Mouse (Mus musculus) liver, embryonic 16.5 days (tissue): Measurements from ENCODE around the gene Frat1. TPM values are rescaled to one million over a fixed set of nuclear protein-coding genes. Genes with fewer than 3 reads are reported as not detected.
A peak's percentile ranks its signal among the peaks of the same experiment; 100 is the strongest.
"Not testable (repeated sequence)": the region's sequence is repeated elsewhere in the genome, so short reads cannot be mapped to it uniquely, and the experiment has no call there.

Source experiments
- ATAC-seq: fragments of 200-750 bp; cut with Nextera tagmentation; 2 replicates; pipeline ENCODE4 v1.8.0; 2017; ENCODE audit warnings: low read depth, mild to moderate bottlenecking, moderate number of reproducible peaks, moderate library complexity
- H3K27ac ChIP-seq: fragments of 300-500 bp; sonication (generic); 2 replicates; pipeline ENCODE4 v1.5.1; 2014; ENCODE audit warnings: mild to moderate bottlenecking, low read length
- H3K27me3 ChIP-seq: fragments of 300-500 bp; sonication (generic); 2 replicates; pipeline ENCODE4 v1.6.1; 2014; ENCODE audit warnings: low read depth, low read length, mixed read lengths; ENCODE audit not compliant: control insufficient read depth, insufficient read depth
- H3K36me3 ChIP-seq: fragments of 300-500 bp; sonication (generic); 2 replicates; pipeline ENCODE4 v1.6.1; 2014; ENCODE audit warnings: mild to moderate bottlenecking; ENCODE audit not compliant: control insufficient read depth, insufficient read depth
- H3K4me1 ChIP-seq: fragments of 300-500 bp; sonication (generic); 2 replicates; pipeline ENCODE4 v1.6.1; 2014; ENCODE audit warnings: low read depth, low read length, mixed read lengths; ENCODE audit not compliant: control insufficient read depth
- H3K4me2 ChIP-seq: fragments of 300-500 bp; sonication (generic); 2 replicates; pipeline ENCODE4 v1.6.1; 2014; ENCODE audit warnings: low read depth, low read length, mixed read lengths
- H3K4me3 ChIP-seq: fragments of 300-500 bp; sonication (generic); 2 replicates; pipeline ENCODE4 v1.5.1; 2014; ENCODE audit warnings: low read depth, mild to moderate bottlenecking, low read length
- H3K9ac ChIP-seq: fragments of 300-500 bp; sonication (generic); 2 replicates; pipeline ENCODE4 v1.6.1; 2014; ENCODE audit warnings: low read depth, low read length
- H3K9me3 ChIP-seq: fragments of 300-500 bp; sonication (generic); replicated peaks from 2 replicates; pipeline ENCODE4 v1.6.1; 2016; ENCODE audit warnings: low read length; ENCODE audit not compliant: control insufficient read depth
- WGBS: fragments of 180-500 bp; shearing (Covaris S2); extraction: QIAGEN DNeasy Blood & Tissue Kit; methylation state at CpG from one replicate; pipeline ENCODE4 v1.1.7; 2014; ENCODE audit not compliant: insufficient replicate concordance; 5-methylcytosine and 5-hydroxymethylcytosine counted together
- polyA plus RNA-seq: library from polyadenylated mRNA; unstranded; fragments of >200 nt; fragmentation: Nextera tagmentation; extraction: Ambion mirVana; gene quantifications from 2 replicates; pipeline ENCODE4 v1.2.1, GENCODE M21; 2015

Frat1 gene
- polyA plus RNA-seq, 1 experiment from 2014 or later = 8.3 TPM

- no peaks in the 10 kb centered on the region for H3K36me3 ChIP-seq
- no peak for ATAC-seq
- no peaks in the 10 kb centered on the region; the same call in 1 of the 2 replicates for H3K9me3 ChIP-seq
- 24% methylated on average over 4 of the region's 4 CpGs for WGBS
- H3K4me1 ChIP-seq = peaks cover 18% of the 10 kb centered on the region
- no peaks in the 10 kb centered on the region for H3K27me3 ChIP-seq
- no peak overlapping the region for H3K9ac ChIP-seq
- H3K4me3 ChIP-seq = no peak overlapping the region
- H3K27ac ChIP-seq = no peak overlapping the region
- H3K4me2 ChIP-seq = no peak overlapping the region
Observed at GRCm38 (mm10) chr19:41852423-41852822, 22.7 kb downstream of the Frat1 start.

- H3K9ac ChIP-seq = no peak overlapping the region
- no peak overlapping the region for H3K4me2 ChIP-seq
- 23% methylated on average over 5 of the region's 5 CpGs for WGBS
- ATAC-seq = peak; percentile 47
- no peak overlapping the region for H3K27ac ChIP-seq
- H3K36me3 ChIP-seq = no peaks in the 10 kb centered on the region
- H3K4me3 ChIP-seq = no peak overlapping the region
- no peaks in the 10 kb centered on the region; the same call in 1 of the 2 replicates for H3K9me3 ChIP-seq
- no peaks in the 10 kb centered on the region for H3K27me3 ChIP-seq
- peaks cover 7% of the 10 kb centered on the region for H3K4me1 ChIP-seq
Observed at GRCm38 (mm10) chr19:41857086-41857762, 27.5 kb downstream of the Frat1 start.

- no peaks in the 10 kb centered on the region for H3K27me3 ChIP-seq
- H3K4me1 ChIP-seq = peaks cover 7% of the 10 kb centered on the region
- WGBS = 55% methylated on average over 3 of the region's 3 CpGs
- H3K4me3 ChIP-seq = no peak overlapping the region
- H3K4me2 ChIP-seq = no peak overlapping the region
- H3K9ac ChIP-seq = no peak overlapping the region
- no peak overlapping the region for H3K27ac ChIP-seq
- H3K9me3 ChIP-seq = no peaks in the 10 kb centered on the region
- peaks cover 2% of the 10 kb centered on the region; the same call in 1 of the 2 replicates for H3K36me3 ChIP-seq
- ATAC-seq = no peak
Observed at GRCm38 (mm10) chr19:41857816-41858310, 28.1 kb downstream of the Frat1 start.

GRCm38 (mm10) chr19:41866707-41867106 is 36.9 kb downstream of the Frat1 start:
- H3K4me3 ChIP-seq = no peak overlapping the region
- H3K9ac ChIP-seq = no peak overlapping the region
- no peak for ATAC-seq
- WGBS = 79% methylated on average over 8 of the region's 8 CpGs
- H3K4me2 ChIP-seq = no peak overlapping the region
- no peak overlapping the region for H3K27ac ChIP-seq
- peaks cover 13% of the 10 kb centered on the region for H3K36me3 ChIP-seq
- H3K27me3 ChIP-seq = no peaks in the 10 kb centered on the region
- H3K9me3 ChIP-seq = no peaks in the 10 kb centered on the region
- no peaks in the 10 kb centered on the region for H3K4me1 ChIP-seq

- no peak overlapping the region for H3K27ac ChIP-seq
- no peak for ATAC-seq
Observed at GRCm38 (mm10) chr19:41869296-41869695, 39.5 kb downstream of the Frat1 start.

GRCm38 (mm10) chr19:41869946-41870345 is 40.2 kb downstream of the Frat1 start:
- peaks cover 10% of the 10 kb centered on the region for H3K36me3 ChIP-seq
- not testable (repeated sequence) for H3K4me1 ChIP-seq, H3K4me3 ChIP-seq, H3K4me2 ChIP-seq, H3K27ac ChIP-seq, H3K9me3 ChIP-seq, H3K9ac ChIP-seq, H3K27me3 ChIP-seq, ATAC-seq
- WGBS = 70% methylated on average over 5 of the region's 5 CpGs

More at GRCm38 (mm10) chr19:41869296-41869695, 39.5 kb downstream of the Frat1 start:
- Histone ChIP-seq H3K4me2 (no peak overlapping the region), H3K9ac (no peak overlapping the region), H3K9me3 (no peaks in the 10 kb centered on the region), H3K4me3 (no peak overlapping the region), H3K4me1 (no peaks in the 10 kb centered on the region), H3K36me3 (peaks cover 10% of the 10 kb centered on the region), H3K27me3 (no peaks in the 10 kb centered on the region)
- 82% methylated on average over 5 of the region's 5 CpGs for WGBS

GRCm38 (mm10) chr19:41872285-41872684 is 42.5 kb downstream of the Frat1 start:
- Histone ChIP-seq H3K27ac (no peak overlapping the region), H3K4me1 (no peaks in the 10 kb centered on the region), H3K9me3 (no peaks in the 10 kb centered on the region), H3K36me3 (peaks cover 13% of the 10 kb centered on the region), H3K27me3 (no peaks in the 10 kb centered on the region), H3K4me3 (no peak overlapping the region), H3K9ac (no peak overlapping the region), H3K4me2 (no peak overlapping the region)
- no peak for ATAC-seq
- 86% methylated on average over 2 of the region's 2 CpGs for WGBS

GRCm38 (mm10) chr19:41874356-41874755 is 44.6 kb downstream of the Frat1 start:
- no peak overlapping the region for H3K27ac ChIP-seq
- H3K27me3 ChIP-seq = no peaks in the 10 kb centered on the region
- H3K36me3 ChIP-seq = peaks cover 9% of the 10 kb centered on the region
- ATAC-seq = no peak
- no peak overlapping the region for H3K4me3 ChIP-seq
- H3K9me3 ChIP-seq = no peaks in the 10 kb centered on the region
- no peak overlapping the region for H3K4me2 ChIP-seq
- WGBS = 78% methylated on average over 14 of the region's 14 CpGs
- H3K4me1 ChIP-seq = no peaks in the 10 kb centered on the region
- no peak overlapping the region for H3K9ac ChIP-seq

- Histone ChIP-seq H3K4me3 (no peak overlapping the region), H3K27ac (no peak overlapping the region), H3K4me1 (no peaks in the 10 kb centered on the region), H3K27me3 (no peaks in the 10 kb centered on the region), H3K4me2 (no peak overlapping the region), H3K36me3 (peaks cover 4% of the 10 kb centered on the region), H3K9me3 (no peaks in the 10 kb centered on the region), H3K9ac (no peak overlapping the region)
- no peak for ATAC-seq
- 81% methylated on average over 4 of the region's 4 CpGs for WGBS
Observed at GRCm38 (mm10) chr19:41881842-41882241, 52.1 kb downstream of the Frat1 start.
